Mouse (Mus musculus) stomach, embryonic 15.5 days (tissue): Measurements from ENCODE around the gene Def8. TPM values are rescaled to one million over a fixed set of nuclear protein-coding genes. Genes with fewer than 3 reads are reported as not detected.

Source experiments
- ATAC-seq: fragments of 200-750 bp; cut with Nextera tagmentation; 2 replicates; pipeline ENCODE4 v1.8.0; 2017; ENCODE audit warnings: low read depth, moderate number of reproducible peaks, moderate TSS enrichment; ENCODE audit not compliant: insufficient read depth, low FRiP score
- H3K27ac ChIP-seq: fragments of 300-500 bp; sonication (generic); 2 replicates; pipeline ENCODE4 v1.5.1; 2015; ENCODE audit warnings: mild to moderate bottlenecking, inconsistent platforms
- H3K27me3 ChIP-seq: fragments of 300-500 bp; sonication (generic); replicated peaks from 2 replicates; pipeline ENCODE4 v1.6.1; 2015; ENCODE audit warnings: inconsistent platforms
- H3K36me3 ChIP-seq: fragments of 300-500 bp; sonication (generic); 2 replicates; pipeline ENCODE4 v1.6.1; 2015; ENCODE audit warnings: inconsistent platforms
- H3K4me1 ChIP-seq: fragments of 300-500 bp; sonication (generic); 2 replicates; pipeline ENCODE4 v1.6.1; 2015; ENCODE audit warnings: inconsistent platforms
- H3K4me2 ChIP-seq: fragments of 300-500 bp; sonication (generic); 2 replicates; pipeline ENCODE4 v1.6.1; 2015; ENCODE audit warnings: mild to moderate bottlenecking, inconsistent platforms
- H3K4me3 ChIP-seq: fragments of 300-500 bp; sonication (generic); replicated peaks from 2 replicates; pipeline ENCODE4 v1.5.1; 2015; ENCODE audit warnings: inconsistent platforms
- H3K9ac ChIP-seq: fragments of 300-500 bp; sonication (generic); 2 replicates; pipeline ENCODE4 v1.6.1; 2015; ENCODE audit warnings: inconsistent platforms
- H3K9me3 ChIP-seq: fragments of 300-500 bp; sonication (generic); 2 replicates; pipeline ENCODE4 v1.6.1; 2016; ENCODE audit warnings: inconsistent platforms
- WGBS: fragments of 180-500 bp; shearing (Covaris S2); methylation state at CpG from one replicate; pipeline ENCODE4 v1.1.7; 2015; 5-methylcytosine and 5-hydroxymethylcytosine counted together
- polyA plus RNA-seq: library from polyadenylated mRNA; unstranded; fragments of >200 nt; fragmentation: Nextera tagmentation; extraction: Ambion mirVana; gene quantifications from 2 replicates; pipeline ENCODE4 v1.2.1, GENCODE M21; 2015

Gene Def8
- 24.9 and 28.1 TPM in 2 replicates for polyA plus RNA-seq

- peak within 1 kb of the TSS; percentile 23; the same call in 1 of the 2 replicates for H3K4me3 ChIP-seq
- 75% methylated on average over 7 of the region's 7 CpGs for WGBS
- no peaks in the 10 kb centered on the region for H3K27me3 ChIP-seq
- no peak for ATAC-seq
- peaks cover 6% of the 10 kb centered on the region; the same call in 1 of the 2 replicates for H3K9me3 ChIP-seq
- no peak within 1 kb of the TSS for H3K9ac ChIP-seq
- H3K36me3 ChIP-seq, result no peaks in the 10 kb centered on the region
- no peak within 1 kb of the TSS for H3K27ac ChIP-seq
- peak within 1 kb of the TSS; percentile 53 for H3K4me2 ChIP-seq
- peaks cover 3% of the 10 kb centered on the region; the same call in 1 of the 2 replicates for H3K4me1 ChIP-seq
Measured at GRCm38 (mm10) chr8:123423441-123423840, at the start of gene Def8. TSS of gene Def8 (plus strand) at chr8:123423527.

- Histone ChIP-seq H3K36me3 (0 out of 2 replicates have a peak, but pooled peaks cover 6% of the 10 kb centered on the region), H3K4me2 (peak overlapping the region; percentile 83), H3K27ac (peak overlapping the region; percentile 99), H3K4me3 (peak overlapping the region; percentile 96), H3K9me3 (no peaks in the 10 kb centered on the region), H3K4me1 (0 out of 2 replicates have a peak, but pooled peaks cover 12% of the 10 kb centered on the region), H3K9ac (peak overlapping the region; percentile 76), H3K27me3 (no peaks in the 10 kb centered on the region)
- under 1% methylated on average over 20 of the region's 20 CpGs for WGBS
- peak; percentile 80 for ATAC-seq
Measured at GRCm38 (mm10) chr8:123374239-123374578, 49.1 kb upstream of the Def8 start.

- no peaks in the 10 kb centered on the region for H3K9me3 ChIP-seq
- H3K4me2 ChIP-seq, result no peak overlapping the region
- 86% methylated on average over 10 of the region's 10 CpGs for WGBS
Measured at GRCm38 (mm10) chr8:123375701-123376100, 47.6 kb upstream of the Def8 start.

GRCm38 (mm10) chr8:123376106-123376505 lies 47.2 kb upstream of the Def8 start:
- no peak overlapping the region for H3K9ac ChIP-seq
- 0 out of 2 replicates have a peak, but pooled peaks cover 12% of the 10 kb centered on the region for H3K4me1 ChIP-seq
- ATAC-seq, result no peak
- no peak overlapping the region for H3K27ac ChIP-seq
- H3K9me3 ChIP-seq, result no peaks in the 10 kb centered on the region
- H3K27me3 ChIP-seq, result no peaks in the 10 kb centered on the region
- H3K4me2 ChIP-seq, result no peak overlapping the region
- H3K4me3 ChIP-seq, result no peak overlapping the region
- 0 out of 2 replicates have a peak, but pooled peaks cover 6% of the 10 kb centered on the region for H3K36me3 ChIP-seq
- 76% methylated on average over 8 of the region's 8 CpGs for WGBS

More at GRCm38 (mm10) chr8:123375701-123376100, 47.6 kb upstream of the Def8 start:
- Histone ChIP-seq H3K27ac (no peak overlapping the region), H3K4me1 (0 out of 2 replicates have a peak, but pooled peaks cover 12% of the 10 kb centered on the region), H3K27me3 (no peaks in the 10 kb centered on the region), H3K9ac (no peak overlapping the region), H3K36me3 (0 out of 2 replicates have a peak, but pooled peaks cover 6% of the 10 kb centered on the region), H3K4me3 (no peak overlapping the region; the same call in 1 of the 2 replicates)
- no peak for ATAC-seq

GRCm38 (mm10) chr8:123381711-123382110 lies 41.6 kb upstream of the Def8 start:
- 87% methylated on average over 4 of the region's 4 CpGs for WGBS
- ATAC-seq, result no peak
- Histone ChIP-seq H3K9ac (no peak overlapping the region), H3K4me2 (no peak overlapping the region), H3K27me3 (no peaks in the 10 kb centered on the region), H3K4me1 (no peaks in the 10 kb centered on the region), H3K36me3 (peaks cover 34% of the 10 kb centered on the region), H3K4me3 (no peak overlapping the region), H3K27ac (no peak overlapping the region), H3K9me3 (no peaks in the 10 kb centered on the region)

- Histone ChIP-seq H3K27ac (no peak overlapping the region), H3K9ac (no peak overlapping the region), H3K4me1 (no peaks in the 10 kb centered on the region), H3K4me2 (no peak overlapping the region), H3K36me3 (peaks cover 40% of the 10 kb centered on the region), H3K4me3 (no peak overlapping the region), H3K27me3 (no peaks in the 10 kb centered on the region), H3K9me3 (no peaks in the 10 kb centered on the region)
- no peak for ATAC-seq
- 84% methylated on average over 8 of the region's 8 CpGs for WGBS
Measured at GRCm38 (mm10) chr8:123382516-123382915, 40.8 kb upstream of the Def8 start.

- ATAC-seq, result no peak
- H3K36me3 ChIP-seq, result peaks cover 61% of the 10 kb centered on the region
- WGBS, result 65% methylated on average over 9 of the region's 9 CpGs
- H3K27ac ChIP-seq, result no peak overlapping the region
- H3K4me1 ChIP-seq, result no peaks in the 10 kb centered on the region
- no peak overlapping the region for H3K4me3 ChIP-seq
- H3K9ac ChIP-seq, result no peak overlapping the region
- H3K9me3 ChIP-seq, result no peaks in the 10 kb centered on the region
- H3K4me2 ChIP-seq, result no peak overlapping the region
- no peaks in the 10 kb centered on the region for H3K27me3 ChIP-seq
Measured at GRCm38 (mm10) chr8:123384883-123385540, 38.3 kb upstream of the Def8 start.

GRCm38 (mm10) chr8:123387041-123387440 lies 36.3 kb upstream of the Def8 start:
- no peaks in the 10 kb centered on the region for H3K4me1 ChIP-seq
- no peak overlapping the region for H3K9ac ChIP-seq
- H3K4me2 ChIP-seq, result no peak overlapping the region
- H3K4me3 ChIP-seq, result no peak overlapping the region
- no peaks in the 10 kb centered on the region for H3K27me3 ChIP-seq
- WGBS, result 68% methylated on average over 3 of the region's 3 CpGs
- H3K9me3 ChIP-seq, result no peaks in the 10 kb centered on the region
- H3K36me3 ChIP-seq, result peaks cover 79% of the 10 kb centered on the region
- H3K27ac ChIP-seq, result no peak overlapping the region
- ATAC-seq, result no peak

- H3K27me3 ChIP-seq, result no peaks in the 10 kb centered on the region
- WGBS, result 84% methylated on average over 8 of the region's 8 CpGs
- no peaks in the 10 kb centered on the region for H3K9me3 ChIP-seq
- H3K9ac ChIP-seq, result no peak overlapping the region
- no peak for ATAC-seq
- no peak overlapping the region for H3K27ac ChIP-seq
- no peak overlapping the region for H3K4me2 ChIP-seq
- no peak overlapping the region for H3K4me3 ChIP-seq
- peaks cover 78% of the 10 kb centered on the region for H3K36me3 ChIP-seq
- no peaks in the 10 kb centered on the region for H3K4me1 ChIP-seq
Measured at GRCm38 (mm10) chr8:123387801-123388200, 35.5 kb upstream of the Def8 start.

GRCm38 (mm10) chr8:123389026-123389425 lies 34.3 kb upstream of the Def8 start:
- Histone ChIP-seq H3K27me3 (no peaks in the 10 kb centered on the region), H3K4me2 (no peak overlapping the region), H3K9ac (no peak overlapping the region), H3K27ac (no peak overlapping the region), H3K4me1 (no peaks in the 10 kb centered on the region), H3K4me3 (no peak overlapping the region), H3K9me3 (no peaks in the 10 kb centered on the region), H3K36me3 (peaks cover 77% of the 10 kb centered on the region)
- 93% methylated on average over 7 of the region's 7 CpGs for WGBS
- no peak for ATAC-seq

GRCm38 (mm10) chr8:123398308-123398707 lies 25.0 kb upstream of the Def8 start:
- H3K4me3 ChIP-seq, result no peak overlapping the region
- no peaks in the 10 kb centered on the region for H3K27me3 ChIP-seq
- no peak overlapping the region for H3K4me2 ChIP-seq
- 92% methylated on average over 13 of the region's 13 CpGs for WGBS
- H3K9ac ChIP-seq, result no peak overlapping the region
- no peak overlapping the region for H3K27ac ChIP-seq
- peaks cover 77% of the 10 kb centered on the region for H3K36me3 ChIP-seq
- ATAC-seq, result no peak
- no peaks in the 10 kb centered on the region for H3K4me1 ChIP-seq
- no peaks in the 10 kb centered on the region for H3K9me3 ChIP-seq

- Histone ChIP-seq H3K36me3 (peaks cover 44% of the 10 kb centered on the region), H3K4me3 (no peak overlapping the region), H3K9ac (no peak overlapping the region), H3K4me2 (no peak overlapping the region), H3K9me3 (no peaks in the 10 kb centered on the region), H3K27ac (no peak overlapping the region), H3K4me1 (no peaks in the 10 kb centered on the region), H3K27me3 (no peaks in the 10 kb centered on the region)
- ATAC-seq, result no peak
- 91% methylated on average over 9 of the region's 9 CpGs for WGBS
Measured at GRCm38 (mm10) chr8:123401936-123402335, 21.4 kb upstream of the Def8 start.
